Mouse (Mus musculus) thymus, adult 2 months (tissue): ENCODE data around the gene Mras.

ENCODE experiments used
- CTCF ChIP-seq: fragments of 200-500 bp; IDR thresholded peaks from 2 replicates; pipeline ENCODE4 v1.5.1; 2012; ENCODE audit warnings: mild to moderate bottlenecking, control low read depth, low read length, moderate library complexity, borderline replicate concordance; ENCODE audit not compliant: control insufficient read depth, poor library complexity, insufficient read depth; ENCODE audit errors: extremely low read depth
- POLR2A ChIP-seq: fragments of 200-500 bp; IDR thresholded peaks from 2 replicates; pipeline ENCODE4 v1.6.1; 2012; ENCODE audit warnings: mild to moderate bottlenecking, low read length, control low read depth, moderate library complexity; ENCODE audit not compliant: control insufficient read depth, poor library complexity, insufficient read depth; ENCODE audit errors: extremely low read depth

DNA sequence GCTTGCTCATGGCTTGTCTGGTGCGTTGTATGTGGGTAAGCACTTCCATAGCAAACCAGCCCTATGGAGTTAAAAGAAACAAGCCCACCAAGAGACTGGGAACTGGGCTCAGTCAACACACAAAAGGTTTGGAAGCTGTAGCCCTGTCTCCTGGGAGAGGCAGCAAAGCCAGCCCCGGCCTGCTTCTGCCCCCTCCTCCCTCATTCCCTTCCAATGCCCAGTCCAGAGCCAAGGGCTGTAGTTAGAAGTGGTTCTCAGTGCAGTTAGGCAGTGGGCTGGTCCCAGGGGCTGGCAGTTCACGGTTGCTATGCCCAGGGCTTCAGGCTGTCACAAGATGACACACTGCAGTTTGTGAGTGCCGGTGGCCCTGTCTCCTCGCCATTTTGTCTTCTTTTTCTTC, 49.1 kb downstream of the Mras start:
- TF ChIP-seq CTCF, result no peak
- no peak for TF ChIP-seq POLR2A
